Mouse (Mus musculus) left cerebral cortex, adult 2 months (tissue): Measurements from ENCODE around the gene Lgi4. TPM values are rescaled to one million over a fixed set of nuclear protein-coding genes. Genes with fewer than 3 reads are reported as not detected.

Experiments
- DNase-seq, 2 experiments: peaks; one replicate each; pipeline ENCODE4 v3.0.0; 2021 to 2022; ENCODE audit warnings: low spot score in 2 of 2, mixed read lengths in 1 of 2; ENCODE audit errors: extremely low spot score in 1 of 2
- H3K27ac ChIP-seq: fragments of 200-600 bp; 2 replicates; pipeline ENCODE4 v1.8.1; 2022
- H3K4me3 ChIP-seq: fragments of 200-600 bp; 2 replicates; pipeline ENCODE4 v1.8.1; 2022
- CTCF ChIP-seq: fragments of 200-600 bp; IDR thresholded peaks from 2 replicates; pipeline ENCODE4 v1.8.1; 2022; ENCODE audit warnings: antibody characterized with exemption, mild to moderate bottlenecking, moderate library complexity
- intact Hi-C: fragments of 180-260 bp; cut with DNase I; formaldehyde crosslinking; loops from one replicate; pipeline ENCODE4 v1.15.1; 2025
- total RNA-seq, 2 experiments: library from RNA; stranded (reverse); gene quantifications; 2 replicates each; pipeline ENCODE4 v1.2.3; 2021

The Lgi4 gene
- total RNA-seq, 2 experiments from 2014 or later: 28.9 to 34.1 TPM

DNA sequence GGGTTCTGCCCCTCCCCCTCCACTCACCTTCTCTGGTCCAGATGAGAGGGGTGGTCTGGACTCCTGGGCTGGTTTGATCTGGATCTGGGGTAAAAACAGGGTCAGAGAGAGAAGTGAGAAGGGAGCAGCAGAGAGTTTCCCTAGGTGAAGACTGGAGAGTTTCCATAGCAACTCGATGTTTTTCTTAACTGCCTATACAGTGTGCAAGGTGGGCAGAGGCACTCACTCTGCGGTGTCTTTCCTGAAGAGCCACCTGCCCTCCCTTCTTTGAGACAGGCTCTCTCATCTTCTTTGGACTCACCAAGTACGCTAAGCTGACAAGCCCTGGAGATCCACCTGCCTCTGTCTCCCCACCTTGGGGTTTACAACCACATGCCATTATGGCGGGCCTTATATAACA, 20.1 kb upstream of the Lgi4 start:
- no peak for TF ChIP-seq CTCF
- no peak overlapping the region for H3K27ac ChIP-seq
- no peak for DNase-seq
- no peak overlapping the region for H3K4me3 ChIP-seq
- intact Hi-C loops: no loop called here

DNA sequence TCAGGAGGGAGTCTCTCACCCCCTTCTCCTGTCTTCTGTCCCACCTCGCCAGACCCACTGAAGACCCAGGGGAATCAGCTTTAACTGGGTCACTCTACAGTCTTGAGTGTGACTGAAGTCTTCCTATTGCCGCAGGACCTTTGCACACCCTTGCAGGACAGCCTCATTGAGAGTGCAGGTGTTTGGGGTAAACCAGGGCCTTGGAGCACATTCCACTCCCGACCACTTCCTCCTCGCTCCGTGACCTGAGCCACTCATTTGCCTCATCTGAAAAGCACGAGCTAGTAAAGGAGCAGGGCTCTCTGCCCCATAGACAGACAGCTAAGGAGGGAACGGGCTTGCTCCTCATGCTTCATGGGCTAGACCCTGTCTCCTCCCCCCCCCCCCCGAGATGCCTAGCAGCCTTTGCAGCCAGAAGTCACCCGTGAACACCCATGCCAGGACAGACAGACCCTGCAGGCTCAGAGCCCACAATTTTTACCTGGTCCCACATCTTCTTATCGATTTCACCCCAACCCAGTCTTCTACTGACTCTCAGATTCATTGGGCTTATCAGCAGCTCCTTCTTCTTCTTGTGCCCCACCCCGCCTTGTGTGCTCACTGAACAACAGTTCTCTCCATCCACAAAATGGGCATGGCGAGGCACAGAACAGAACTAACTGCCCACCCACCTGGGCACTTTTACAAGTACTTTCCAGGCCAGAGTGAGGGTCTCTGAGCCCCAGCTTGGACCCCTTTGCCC, 18.7 kb upstream of the Lgi4 start:
- H3K27ac ChIP-seq: no peak overlapping the region
- intact Hi-C loops: no loop called here
- no peak for DNase-seq
- H3K4me3 ChIP-seq: no peak overlapping the region
- TF ChIP-seq CTCF: no peak

DNA sequence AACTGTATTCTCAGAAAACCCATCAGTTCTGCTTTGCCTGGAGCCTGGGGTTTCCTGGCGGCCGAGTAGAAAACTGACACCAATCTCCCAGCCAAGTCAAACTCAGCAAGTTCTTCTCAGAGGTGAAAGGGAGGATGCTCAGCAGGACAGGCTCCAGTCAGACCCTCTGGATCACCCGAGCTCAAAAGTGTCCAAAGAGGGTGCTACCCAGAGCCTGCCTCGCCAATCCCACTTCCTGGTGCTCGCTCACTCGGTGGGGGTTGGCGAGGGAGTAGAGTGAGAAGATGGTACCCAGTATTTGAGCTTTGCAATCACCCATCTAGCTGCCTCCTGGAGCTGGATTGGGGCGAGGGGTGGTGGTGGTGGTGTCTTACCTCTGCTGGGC, 18.1 kb upstream of the Lgi4 start:
- Histone ChIP-seq H3K4me3 (0 out of 2 replicates have a peak overlapping the region, but pooled peaks have one; percentile 37), H3K27ac (no peak overlapping the region)
- DNase-seq: no peak
- TF ChIP-seq CTCF: no peak
- intact Hi-C loops: no loop called here

DNA sequence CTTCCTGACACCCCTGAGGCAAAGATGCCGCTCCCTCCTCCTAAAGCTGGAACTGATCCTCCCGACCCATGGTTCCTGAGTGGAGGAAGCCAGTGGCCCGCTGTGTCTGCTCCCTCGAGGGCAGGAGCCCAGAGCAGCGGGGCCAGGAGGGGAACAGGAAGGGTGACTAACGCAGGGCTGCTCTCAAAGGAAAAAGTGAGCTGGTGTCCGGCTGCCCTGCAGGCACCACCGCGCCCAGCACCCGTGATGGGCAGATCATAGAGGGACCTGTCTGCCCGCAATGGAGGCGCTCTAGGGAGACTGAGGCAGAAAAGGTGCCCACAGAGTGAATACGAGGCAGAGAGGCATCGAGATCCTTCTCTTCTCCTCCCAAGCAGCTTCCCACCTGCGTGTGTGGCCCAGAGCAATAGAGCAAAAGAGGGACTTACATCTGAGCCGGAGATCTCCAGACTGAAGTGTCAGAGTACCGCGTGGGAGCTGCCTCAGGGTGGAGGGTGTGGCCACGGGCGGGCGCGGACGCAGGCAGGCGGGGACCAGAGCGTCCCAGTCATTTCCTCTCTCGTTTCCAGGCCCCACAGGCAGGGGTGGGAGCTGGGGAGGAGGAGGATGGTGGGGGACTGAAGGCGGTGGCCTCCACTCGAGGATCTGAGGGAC, 17.4 kb upstream of the Lgi4 start:
- peak overlapping the region; percentile 37 for H3K4me3 ChIP-seq
- peak in 1 of 2 experiments; percentile 30 for DNase-seq
- intact Hi-C loops: no loop called here
- peak overlapping the region; percentile 50 for H3K27ac ChIP-seq
- no peak for TF ChIP-seq CTCF

DNA sequence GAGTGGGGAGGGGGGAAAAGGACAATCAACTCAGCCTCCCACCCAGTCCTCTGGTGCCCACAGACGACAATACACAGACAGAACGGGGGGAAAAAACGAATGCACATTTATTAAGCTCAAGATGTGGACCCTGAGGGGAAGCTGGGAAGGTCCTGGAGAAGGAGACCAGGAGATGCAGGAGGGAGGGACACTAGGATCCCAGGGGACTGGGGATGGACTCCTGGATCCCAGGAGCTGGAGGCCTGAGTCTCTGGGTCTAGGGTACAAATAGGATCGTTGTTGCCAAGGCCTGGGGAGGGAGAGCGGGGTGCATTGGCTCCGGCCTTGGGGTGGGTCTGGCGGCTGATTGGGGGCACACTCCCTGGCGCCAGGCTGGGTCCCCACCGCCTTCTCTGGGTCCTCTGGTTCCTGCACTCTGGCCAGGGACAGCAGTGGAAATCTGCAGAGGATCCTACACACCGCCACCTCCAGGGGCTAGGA, 16.7 kb upstream of the Lgi4 start, which contains the start of gene Fxyd5:
Fxyd5 (minus strand) TSS at position 51 of the 480 bp plus-strand sequence.
- TF ChIP-seq CTCF: no peak
- intact Hi-C loops: no loop called here
- H3K4me3 ChIP-seq: peak within 1 kb of the TSS; percentile 37
- no peak for DNase-seq
- H3K27ac ChIP-seq: peak within 1 kb of the TSS; percentile 50

DNA sequence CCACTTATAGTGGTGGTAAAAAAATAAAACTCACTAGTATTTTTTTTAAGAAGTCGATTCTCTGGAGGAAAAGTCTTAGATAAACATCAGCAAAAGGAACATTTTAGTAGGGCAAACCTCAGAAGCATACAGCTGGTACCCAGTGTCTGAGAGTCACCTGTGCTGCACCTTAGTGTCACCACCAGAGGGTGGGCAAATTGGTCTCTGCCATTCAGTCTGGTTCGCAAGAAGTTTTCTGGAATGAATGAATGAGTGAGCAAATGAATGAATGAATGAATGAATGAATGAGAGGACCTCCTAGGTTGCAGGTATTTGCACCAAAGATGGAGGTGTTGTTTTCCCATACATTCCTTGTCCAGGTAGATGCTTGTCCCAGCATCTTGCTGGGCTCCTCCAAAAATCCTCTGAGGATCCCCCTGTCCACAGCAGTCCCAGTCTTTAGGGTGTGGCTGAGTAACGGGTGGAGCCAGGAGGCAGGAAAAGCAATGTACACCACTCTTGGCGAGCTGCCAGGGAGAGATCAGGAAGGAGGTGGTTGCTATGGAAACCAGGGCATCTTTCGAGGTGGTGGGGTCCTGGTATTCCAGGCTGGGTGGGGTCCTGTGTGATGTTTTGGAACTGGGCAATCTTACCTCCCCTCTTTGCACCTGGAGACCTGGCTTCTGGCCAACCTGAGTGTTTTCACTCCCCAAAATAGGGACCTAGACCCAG, 9.9 kb upstream of the Lgi4 start:
- Histone ChIP-seq H3K4me3 (peak overlapping the region; percentile 65), H3K27ac (peak overlapping the region; percentile 97)
- intact Hi-C loops: no loop called here
- peak; percentile 14 for TF ChIP-seq CTCF
- peak in 1 of 2 experiments; percentile 47 for DNase-seq

DNA sequence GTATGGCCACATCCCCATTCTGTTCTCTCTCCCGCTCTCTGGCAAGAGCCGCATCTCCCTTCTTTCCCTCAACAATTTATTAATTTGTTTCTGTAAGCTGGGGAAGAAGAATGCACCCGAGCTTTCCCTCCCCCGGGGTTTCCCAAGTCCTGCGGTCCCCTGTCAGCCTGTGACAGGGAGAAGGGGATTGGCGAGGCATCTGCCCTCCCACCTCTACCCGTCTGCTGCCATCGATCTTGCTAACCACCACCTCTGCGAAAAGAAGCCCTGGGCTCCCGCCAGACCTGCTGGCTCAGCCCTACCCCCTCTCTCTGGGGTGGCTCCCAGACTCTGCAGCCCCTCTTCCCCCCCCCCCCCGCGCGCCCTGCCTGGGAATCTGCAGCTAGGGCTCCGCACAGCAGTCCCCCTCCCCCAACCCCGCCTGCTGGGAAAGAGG, 9.3 kb upstream of the Lgi4 start:
- H3K4me3 ChIP-seq: peak overlapping the region; percentile 65
- intact Hi-C loops: loop anchor here (5.0 kb wide), 1 partner anchor 78 kb away; the partner anchor contains the start of genes Fam187b and Lsr
- no peak for TF ChIP-seq CTCF
- H3K27ac ChIP-seq: peak overlapping the region; percentile 97
- peak; percentile 50 to 67 for DNase-seq

DNA sequence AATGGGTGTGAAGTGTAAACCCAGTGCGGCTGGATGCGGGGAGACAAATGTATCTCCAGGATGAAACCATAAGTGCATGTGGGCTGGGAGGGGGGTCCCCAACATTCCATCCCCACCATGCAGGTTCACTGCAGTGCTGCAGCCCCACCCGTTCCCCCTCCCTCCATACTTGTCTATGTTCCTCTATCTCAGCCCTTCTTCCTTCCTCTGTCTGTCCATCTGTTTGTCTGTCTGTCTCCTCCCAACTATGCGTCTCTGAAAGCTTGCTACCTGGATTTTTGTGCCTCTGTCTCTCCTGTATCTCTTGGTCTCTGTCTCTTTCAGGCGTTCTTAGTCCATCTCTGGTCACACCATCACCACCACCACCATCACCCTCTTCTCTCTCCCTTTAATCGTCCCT, 8.7 kb upstream of the Lgi4 start:
- peak in 1 of 2 experiments; percentile 21 for DNase-seq
- intact Hi-C loops: loop anchor here (5.0 kb wide), 1 partner anchor 78 kb away; the partner anchor contains the start of genes Fam187b and Lsr

DNA sequence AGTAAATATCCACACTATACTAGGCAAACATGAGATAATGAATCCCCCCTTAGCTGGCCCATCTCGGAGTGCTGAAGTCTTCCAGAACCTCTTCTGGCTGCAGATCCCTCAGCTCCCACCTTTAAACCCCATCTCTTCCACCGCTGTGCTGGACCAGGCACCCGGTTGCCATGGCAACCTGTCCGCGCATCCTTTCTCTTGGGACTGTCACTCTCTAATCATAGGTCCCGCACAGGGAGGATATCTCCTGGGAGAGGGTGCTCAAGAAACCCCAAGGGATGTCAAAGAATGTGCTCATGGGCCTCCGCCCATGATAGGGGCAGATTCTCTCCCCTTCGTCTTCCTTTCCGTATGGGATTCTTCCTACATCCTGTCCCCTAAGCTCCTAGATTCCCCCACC, 8.2 kb upstream of the Lgi4 start:
- Histone ChIP-seq H3K4me3 (peak overlapping the region; percentile 65), H3K27ac (peak overlapping the region; percentile 97)
- TF ChIP-seq CTCF: no peak
- DNase-seq: peak; percentile 51 to 68
- intact Hi-C loops: loop anchor here (5.0 kb wide), 1 partner anchor 79 kb away; the partner anchor contains the start of genes Fam187b and Lsr

More for the DNA sequence above, 8.7 kb upstream of the Lgi4 start:
- H3K27ac ChIP-seq: peak overlapping the region; percentile 97
- TF ChIP-seq CTCF: no peak
- peak overlapping the region; percentile 65 for H3K4me3 ChIP-seq

DNA sequence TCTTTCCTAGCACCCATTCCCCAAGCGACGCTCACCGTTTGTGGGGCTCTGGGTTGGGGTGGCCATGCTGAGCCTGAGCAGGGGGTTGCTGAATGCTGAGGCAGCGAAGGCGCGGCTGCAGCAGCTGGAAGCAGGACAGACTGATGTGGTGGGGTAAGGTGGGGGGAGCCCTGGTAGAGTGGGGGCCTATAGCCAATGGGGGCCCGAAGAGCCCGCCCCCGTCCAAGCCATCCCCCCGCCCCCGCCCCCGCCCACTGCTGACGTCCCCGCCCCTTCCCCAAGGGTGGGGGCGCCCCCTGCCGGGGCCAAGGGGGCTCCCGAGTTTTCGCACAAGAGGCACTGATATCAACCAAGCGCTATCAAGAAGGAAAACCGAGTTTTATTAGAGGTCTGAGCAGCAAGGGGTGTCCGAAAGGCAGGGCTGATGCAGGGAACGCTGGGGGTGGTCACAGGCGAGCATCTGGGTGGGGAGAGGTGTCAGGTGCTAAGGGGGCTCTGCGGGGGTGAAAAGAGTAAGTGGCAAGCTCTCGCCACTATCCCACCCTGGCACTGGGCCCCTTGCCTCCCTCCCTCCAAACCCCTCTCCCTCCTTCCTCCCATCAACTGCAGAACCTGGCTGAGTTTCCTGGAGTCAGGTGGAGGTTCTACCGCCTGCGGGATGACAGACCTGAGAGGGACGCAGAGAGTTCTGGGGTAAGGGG, 7.7 kb upstream of the Lgi4 start, which contains the start of gene Fxyd7:
Fxyd7 (minus strand) TSS at position 147 of the 701 bp plus-strand sequence.
- DNase-seq: peak; percentile 37 to 44
- peak; percentile 6; the same call in 1 of the 2 replicates for TF ChIP-seq CTCF
- Histone ChIP-seq H3K27ac (peak within 1 kb of the TSS; percentile 97), H3K4me3 (peak within 1 kb of the TSS; percentile 65)
- intact Hi-C loops: loop anchor here (2.0 to 5.0 kb wide), 2 partner anchors 79 to 95 kb away; partner anchors contain the start of genes Fam187b, Lsr and Usf2

DNA sequence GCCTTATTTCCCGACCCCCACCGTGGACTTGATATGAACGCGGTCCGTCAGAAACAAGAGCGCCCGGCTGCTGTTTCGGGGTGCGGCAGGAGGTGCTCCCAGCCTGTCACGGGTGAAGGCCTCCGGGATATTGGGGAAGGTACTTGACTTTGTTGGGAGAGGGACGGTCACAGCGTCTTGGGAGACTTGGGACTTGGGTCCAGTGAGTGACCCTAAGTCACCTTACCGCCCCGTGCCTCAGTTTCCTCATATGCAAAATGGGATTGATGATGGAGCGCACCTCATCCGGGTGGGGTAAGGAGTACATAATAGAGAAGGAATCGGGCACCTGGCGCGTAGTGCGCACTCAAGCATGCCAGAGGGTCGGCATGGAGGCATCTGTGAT, 6.9 kb upstream of the Lgi4 start:
- Histone ChIP-seq H3K27ac (peak overlapping the region; percentile 97), H3K4me3 (peak overlapping the region; percentile 65)
- intact Hi-C loops: loop anchor here (2.0 to 5.0 kb wide), 2 partner anchors 80 to 95 kb away; partner anchors contain the start of genes Fam187b, Lsr and Usf2
- no peak for DNase-seq
- no peak for TF ChIP-seq CTCF
